Mouse (Mus musculus): ENCODE data around the gene Rtl8a. TPM values are rescaled to one million over a fixed set of nuclear protein-coding genes. Genes with fewer than 3 reads are reported as not detected.
"Not testable (repeated sequence)": the region's sequence is repeated elsewhere in the genome, so short reads cannot be mapped to it uniquely, and the experiment has no call there.

Gene Rtl8a
- 228 and 280 TPM in 2 replicates for polyA plus RNA-seq (2012; rRNA removed)

- DNase-seq (ENCODE audit: extremely low spot score in 1 of 2, low spot score in 1 of 2): peak; percentile 53 to 76
These were observed at the start of gene Rtl8a for GRCm38 (mm10) chrX:53642980-53643961. Gene Rtl8a, minus strand, starts transcription at chrX:53643682.

GRCm38 (mm10) chrX:53693141-53693540, 49.7 kb upstream of the Rtl8a start:
- no peak for DNase-seq (ENCODE audit: extremely low spot score in 1 of 2, low spot score in 1 of 2)

GRCm38 (mm10) chrX:53692065-53692464, 48.6 kb upstream of the Rtl8a start:
- no peak for DNase-seq (ENCODE audit: extremely low spot score in 1 of 2, low spot score in 1 of 2)

GRCm38 (mm10) chrX:53684676-53685075, 41.2 kb upstream of the Rtl8a start:
- not testable (repeated sequence) for DNase-seq (ENCODE audit: extremely low spot score in 1 of 2, low spot score in 1 of 2)

GRCm38 (mm10) chrX:53682650-53683049, 39.2 kb upstream of the Rtl8a start:
- not testable (repeated sequence) for DNase-seq (ENCODE audit: extremely low spot score in 1 of 2, low spot score in 1 of 2)

- peak; percentile 48 to 82 for DNase-seq (ENCODE audit: extremely low spot score in 1 of 2, low spot score in 1 of 2)
These were observed 33.5 kb upstream of the Rtl8a start for GRCm38 (mm10) chrX:53676943-53677342.

GRCm38 (mm10) chrX:53670696-53671095, 27.2 kb upstream of the Rtl8a start:
- peak in 1 of 2 experiments; percentile 12 for DNase-seq (ENCODE audit: extremely low spot score in 1 of 2, low spot score in 1 of 2)

GRCm38 (mm10) chrX:53670294-53670693, 26.8 kb upstream of the Rtl8a start, which contains the start of gene Rtl8b:
Gene Rtl8b, minus strand, starts transcription at chrX:53670408.
- DNase-seq (ENCODE audit: extremely low spot score in 1 of 2, low spot score in 1 of 2): peak; percentile 80 to 85

- DNase-seq (ENCODE audit: extremely low spot score in 1 of 2, low spot score in 1 of 2): not testable (repeated sequence)
These were observed 26.2 kb upstream of the Rtl8a start for GRCm38 (mm10) chrX:53669557-53670270.

GRCm38 (mm10) chrX:53652917-53653316, 9.4 kb upstream of the Rtl8a start:
- DNase-seq (ENCODE audit: extremely low spot score in 1 of 2, low spot score in 1 of 2): not testable (repeated sequence)

GRCm38 (mm10) chrX:53645885-53646284, 2.4 kb upstream of the Rtl8a start:
- peak in 1 of 2 experiments; percentile 12 for DNase-seq (ENCODE audit: extremely low spot score in 1 of 2, low spot score in 1 of 2)

GRCm38 (mm10) chrX:53642604-53642979, 890 bp downstream of the Rtl8a start:
- not testable (repeated sequence) for DNase-seq (ENCODE audit: extremely low spot score in 1 of 2, low spot score in 1 of 2)

GRCm38 (mm10) chrX:53638107-53638506, 5.4 kb downstream of the Rtl8a start:
- DNase-seq (ENCODE audit: extremely low spot score in 1 of 2, low spot score in 1 of 2): not testable (repeated sequence)

- DNase-seq (ENCODE audit: extremely low spot score in 1 of 2, low spot score in 1 of 2): not testable (repeated sequence)
These were observed 32.1 kb downstream of the Rtl8a start for GRCm38 (mm10) chrX:53611395-53611794.

GRCm38 (mm10) chrX:53610571-53610970, 32.9 kb downstream of the Rtl8a start:
- DNase-seq (ENCODE audit: extremely low spot score in 1 of 2, low spot score in 1 of 2): peak; percentile 39 to 92

- not testable (repeated sequence) for DNase-seq (ENCODE audit: extremely low spot score in 1 of 2, low spot score in 1 of 2)
These were observed 34.6 kb downstream of the Rtl8a start, which contains the start of gene Gm14597 for GRCm38 (mm10) chrX:53608879-53609278. Gene Gm14597, minus strand, starts transcription at chrX:53608979.

- DNase-seq (ENCODE audit: extremely low spot score in 1 of 2, low spot score in 1 of 2): peak in 1 of 2 experiments; percentile 11
These were observed 35.2 kb downstream of the Rtl8a start for GRCm38 (mm10) chrX:53608122-53608813.

GRCm38 (mm10) chrX:53607242-53608121, 36.0 kb downstream of the Rtl8a start, which contains the start of gene Rtl8c:
Gene Rtl8c, plus strand, starts transcription at chrX:53608032.
- peak; percentile 61 to 78 for DNase-seq (ENCODE audit: extremely low spot score in 1 of 2, low spot score in 1 of 2)

- not testable (repeated sequence) for DNase-seq (ENCODE audit: extremely low spot score in 1 of 2, low spot score in 1 of 2)
These were observed 37.3 kb downstream of the Rtl8a start for GRCm38 (mm10) chrX:53606176-53606575.

Measured in frontal cortex, adult 2 months (tissue).